Mouse (Mus musculus) olfactory bulb, adult 2 months (tissue): ENCODE measurements around the gene Col23a1. TPM values are rescaled to one million over a fixed set of nuclear protein-coding genes. Genes with fewer than 3 reads are reported as not detected.

Experiments
- H3K27ac ChIP-seq: fragments of 200-500 bp; 2 replicates; pipeline ENCODE4 v1.5.1; 2012; ENCODE audit warnings: low read depth, low read length; ENCODE audit not compliant: insufficient read depth
- H3K4me1 ChIP-seq: fragments of 200-500 bp; 2 replicates; pipeline ENCODE4 v1.6.1; 2012; ENCODE audit warnings: low read length; ENCODE audit not compliant: control insufficient read depth, insufficient read depth
- H3K4me3 ChIP-seq: fragments of 200-500 bp; 2 replicates; pipeline ENCODE4 v1.5.1; 2012; ENCODE audit warnings: mild to moderate bottlenecking, low read depth, low read length, moderate library complexity; ENCODE audit not compliant: insufficient read depth
- CTCF ChIP-seq: fragments of 200-500 bp; IDR thresholded peaks from 2 replicates; pipeline ENCODE4 v1.5.1; 2012; ENCODE audit warnings: low read depth, mild to moderate bottlenecking, low read length, moderate library complexity; ENCODE audit not compliant: insufficient read depth
- POLR2A ChIP-seq: fragments of 200-500 bp; IDR thresholded peaks from 2 replicates; pipeline ENCODE4 v1.6.1; 2012; ENCODE audit warnings: mild to moderate bottlenecking, low read depth, low read length, moderate library complexity; ENCODE audit not compliant: insufficient read depth
- WGBS: fragments of 180-500 bp; shearing (Covaris S2); methylation state at CpG from one replicate; pipeline ENCODE4 v1.1.7; 2018; 5-methylcytosine and 5-hydroxymethylcytosine counted together
- polyA plus RNA-seq: library from polyadenylated mRNA; stranded (reverse); fragments of >200 nt; gene quantifications from 2 replicates; pipeline ENCODE4 v1.2.4, GENCODE M21; 2012; ENCODE audit warnings: low replicate concordance; ENCODE audit not compliant: missing spikeins, insufficient read depth, insufficient read length

The Col23a1 gene
- polyA plus RNA-seq, 1 experiment, result not detected

DNA sequence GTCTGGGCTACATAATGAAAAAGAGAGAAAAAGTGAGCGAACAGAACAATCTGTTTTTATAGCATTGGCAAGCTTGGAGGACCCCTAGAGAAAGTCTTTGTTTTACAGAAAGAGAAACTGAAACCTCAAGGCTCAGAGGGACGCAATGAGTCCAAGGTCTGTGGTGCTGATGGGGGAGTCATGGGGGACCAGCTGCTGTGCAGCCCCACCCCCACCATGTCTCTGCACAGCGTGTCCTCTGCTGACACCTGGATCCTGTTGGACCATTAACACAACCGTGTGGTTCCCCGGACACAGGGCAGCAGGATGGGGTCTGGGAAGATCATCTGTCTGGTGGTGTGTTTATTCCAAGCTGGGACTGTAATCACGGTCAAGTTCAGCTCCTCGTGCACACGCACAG is 142.2 kb downstream of the Col23a1 start:
- H3K4me1 ChIP-seq, result no peaks in the 10 kb centered on the region
- WGBS, result 78% methylated on average over 8 of the region's 8 CpGs
- no peak overlapping the region for H3K4me3 ChIP-seq
- H3K27ac ChIP-seq, result no peak overlapping the region
- TF ChIP-seq CTCF, result no peak
- no peak for TF ChIP-seq POLR2A

DNA sequence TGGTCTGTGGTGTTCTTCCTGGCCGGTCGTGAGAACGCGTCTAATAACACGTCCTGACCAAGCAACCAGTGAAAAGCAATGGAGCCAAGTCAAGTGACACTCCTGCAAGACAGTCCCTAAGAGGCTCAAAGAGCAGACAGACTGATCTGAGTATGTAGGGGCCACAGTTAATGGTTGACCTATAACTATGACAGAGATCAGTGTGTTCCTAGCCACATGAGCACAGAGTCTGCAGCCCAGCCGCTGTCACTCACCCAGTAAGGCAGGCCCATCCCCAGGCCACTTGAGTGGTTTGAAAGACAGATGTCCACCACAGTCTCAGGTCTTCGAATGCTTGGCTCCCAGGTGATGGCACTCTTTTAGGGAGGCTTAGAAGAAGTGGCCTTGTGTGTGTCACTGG is 152.3 kb downstream of the Col23a1 start:
- TF ChIP-seq CTCF (no peak), POLR2A (no peak)
- 98% methylated on average over 7 of the region's 7 CpGs for WGBS
- no peak overlapping the region for H3K4me3 ChIP-seq
- H3K4me1 ChIP-seq, result no peaks in the 10 kb centered on the region
- no peak overlapping the region for H3K27ac ChIP-seq

- H3K27ac ChIP-seq, result no peak overlapping the region
- TF ChIP-seq CTCF (no peak), POLR2A (no peak)
- no peaks in the 10 kb centered on the region for H3K4me1 ChIP-seq
- 79% methylated on average over 8 of the region's 8 CpGs for WGBS
- H3K4me3 ChIP-seq, result no peak overlapping the region
These were observed 152.9 kb downstream of the Col23a1 start for GRCm38 (mm10) chr11:51442599-51442998.

DNA sequence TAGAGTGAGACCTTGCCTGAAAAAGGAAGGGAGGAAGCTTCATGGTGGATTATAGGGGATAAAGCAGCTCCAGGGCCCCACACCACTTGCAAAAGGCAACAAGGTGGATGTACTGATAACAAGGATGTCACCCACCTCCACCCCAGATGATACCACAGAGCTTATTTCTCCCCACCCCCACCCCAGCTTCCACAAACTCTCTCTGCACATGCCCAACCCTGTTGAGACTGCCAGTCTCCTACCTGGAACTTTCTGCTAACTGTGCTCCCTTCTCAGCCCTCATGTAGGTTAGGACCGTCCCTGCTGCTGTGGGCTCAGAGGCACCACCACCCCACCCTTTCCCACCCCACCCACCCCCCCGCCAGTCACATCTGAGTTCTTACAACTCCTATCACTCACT is 154.1 kb downstream of the Col23a1 start:
- Histone ChIP-seq H3K4me1 (no peaks in the 10 kb centered on the region), H3K4me3 (no peak overlapping the region), H3K27ac (no peak overlapping the region)
- 66% methylated on average over 2 of the region's 2 CpGs for WGBS
- no peak for TF ChIP-seq CTCF
- no peak for TF ChIP-seq POLR2A

GRCm38 (mm10) chr11:51444649-51445048 is 154.9 kb downstream of the Col23a1 start:
- H3K27ac ChIP-seq, result no peak overlapping the region
- WGBS, result 83% methylated on average over 7 of the region's 7 CpGs
- H3K4me1 ChIP-seq, result no peaks in the 10 kb centered on the region
- TF ChIP-seq POLR2A (no peak), CTCF (no peak)
- no peak overlapping the region for H3K4me3 ChIP-seq

- 52% methylated on average over 6 of the region's 6 CpGs for WGBS
- TF ChIP-seq CTCF, result peak; percentile 47; the same call in 1 of the 2 replicates
- TF ChIP-seq POLR2A, result no peak
- H3K27ac ChIP-seq, result no peak overlapping the region
- H3K4me1 ChIP-seq, result no peaks in the 10 kb centered on the region
- no peak overlapping the region for H3K4me3 ChIP-seq
These were observed 157.1 kb downstream of the Col23a1 start for GRCm38 (mm10) chr11:51446711-51447425.

DNA sequence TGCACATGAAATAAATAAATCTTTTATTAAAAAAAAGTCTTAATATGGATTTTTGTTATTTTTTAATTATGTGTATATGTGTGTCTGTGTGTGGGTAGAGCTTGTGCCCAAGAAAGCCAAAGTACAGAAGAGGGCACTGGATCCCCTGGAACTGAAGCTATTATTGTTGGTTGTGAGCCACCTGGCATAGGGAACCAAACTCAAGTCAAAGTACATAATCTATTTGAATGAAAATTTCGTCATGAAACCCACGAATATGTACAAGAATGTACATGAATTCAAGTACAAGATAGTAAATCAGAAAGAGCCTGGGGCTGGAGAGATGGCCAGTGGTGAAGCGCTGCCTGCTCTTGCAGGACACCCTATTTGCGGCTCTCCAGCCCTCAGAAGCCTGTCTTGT is 158.5 kb downstream of the Col23a1 start:
- H3K4me1 ChIP-seq, result no peaks in the 10 kb centered on the region
- H3K27ac ChIP-seq, result no peak overlapping the region
- TF ChIP-seq CTCF, result no peak
- no peak for TF ChIP-seq POLR2A
- no peak overlapping the region for H3K4me3 ChIP-seq
- 91% methylated on average over 4 of the region's 4 CpGs for WGBS

DNA sequence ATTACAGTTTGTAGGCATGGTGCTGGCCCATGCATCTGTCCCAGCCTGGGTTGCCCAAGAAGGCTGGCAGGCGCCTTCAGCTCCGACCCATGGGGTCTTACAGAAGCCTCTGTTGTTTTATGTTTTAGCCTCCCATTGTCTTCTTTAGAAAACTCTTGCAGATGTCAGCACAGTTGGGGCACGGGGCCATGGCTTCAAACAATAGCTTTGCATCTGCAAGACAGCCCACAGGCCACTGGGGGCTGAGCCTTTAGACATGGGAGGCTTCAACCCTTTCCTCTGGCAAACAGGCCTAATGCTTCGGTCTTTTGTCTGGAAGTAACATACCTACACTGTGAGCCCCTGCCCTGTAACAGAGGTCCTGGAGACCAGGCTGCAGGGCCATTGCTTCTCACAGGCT is 159.0 kb downstream of the Col23a1 start:
- no peak overlapping the region for H3K4me3 ChIP-seq
- H3K4me1 ChIP-seq, result no peaks in the 10 kb centered on the region
- TF ChIP-seq CTCF, result no peak
- no peak for TF ChIP-seq POLR2A
- H3K27ac ChIP-seq, result no peak overlapping the region
- WGBS, result 60% methylated on average over 4 of the region's 4 CpGs

GRCm38 (mm10) chr11:51449881-51450280 is 160.2 kb downstream of the Col23a1 start:
- WGBS, result 50% methylated on average over 7 of the region's 7 CpGs
- Histone ChIP-seq H3K4me1 (no peaks in the 10 kb centered on the region), H3K27ac (no peak overlapping the region), H3K4me3 (no peak overlapping the region)
- no peak for TF ChIP-seq CTCF
- no peak for TF ChIP-seq POLR2A
